ENCODE assay signal across 8 mouse cellular contexts in genomic region chr16:4963797-4964709, GRCm38 (mm10). TPM values are rescaled to one million over a fixed set of nuclear protein-coding genes. Genes with fewer than 3 reads are reported as not detected.
DNase-seq lines count a peak whose midpoint lies in the region; ATAC-seq and TF ChIP-seq lines count a peak whose summit lies in the region.

Gene Anks3 (minus strand): TSS chr16:4964205.

- peaks cover 2% of the 10 kb centered on the region; the same call in 1 of the 2 replicates for H3K27me3 ChIP-seq in G1E (ENCODE audit: insufficient read depth, low read length)
- no peaks in the 10 kb centered on the region for H3K27me3 ChIP-seq in forebrain, postnatal 0 days (ENCODE audit: insufficient read depth, low read length)
- no peaks in the 10 kb centered on the region for H3K27me3 ChIP-seq in lung, embryonic 15.5 days

- WGBS in forebrain, postnatal 0 days, result 1% methylated on average over 76 of the region's 76 CpGs
- WGBS in lung, embryonic 15.5 days, result under 1% methylated on average over 75 of the region's 76 CpGs

- peak within 1 kb of the TSS; percentile 78 for H3K4me2 ChIP-seq in forebrain, postnatal 0 days (ENCODE audit: low read depth)
- H3K4me2 ChIP-seq in lung, embryonic 15.5 days, result peak within 1 kb of the TSS; percentile 70

- H3K4me3 ChIP-seq in G1E (ENCODE audit: low read depth, low read length), result peak within 1 kb of the TSS; percentile 90
- peak within 1 kb of the TSS; percentile 83 for H3K4me3 ChIP-seq in forebrain, postnatal 0 days (ENCODE audit: low read depth, low read length)
- peak within 1 kb of the TSS; percentile 82 for H3K4me3 ChIP-seq in lung, embryonic 15.5 days

- no peaks in the 10 kb centered on the region for H3K9me3 ChIP-seq in G1E (replicated peaks)
- H3K9me3 ChIP-seq in forebrain, postnatal 0 days (ENCODE audit: low read length), result no peaks in the 10 kb centered on the region
- no peaks in the 10 kb centered on the region for H3K9me3 ChIP-seq in lung, embryonic 15.5 days

- peaks cover 44% of the 10 kb centered on the region for H3K4me1 ChIP-seq in G1E (ENCODE audit: insufficient read depth, low read depth, low read length)
- peaks cover 8% of the 10 kb centered on the region; the same call in 1 of the 2 replicates for H3K4me1 ChIP-seq in forebrain, postnatal 0 days (ENCODE audit: insufficient read depth)
- peaks cover 20% of the 10 kb centered on the region for H3K4me1 ChIP-seq in lung, embryonic 15.5 days

- H3K27ac ChIP-seq in forebrain, postnatal 0 days (ENCODE audit: low read depth, low read length), result peak within 1 kb of the TSS; percentile 86
- H3K27ac ChIP-seq in lung, embryonic 15.5 days, result peak within 1 kb of the TSS; percentile 79

- H3K36me3 ChIP-seq in G1E (replicated peaks), result peaks cover 38% of the 10 kb centered on the region
- H3K36me3 ChIP-seq in forebrain, postnatal 0 days (ENCODE audit: insufficient read depth), result peaks cover 6% of the 10 kb centered on the region; the same call in 1 of the 2 replicates
- peaks cover 5% of the 10 kb centered on the region; the same call in 1 of the 2 replicates for H3K36me3 ChIP-seq in lung, embryonic 15.5 days

- H3K9ac ChIP-seq in forebrain, postnatal 0 days, result peak within 1 kb of the TSS; percentile 90
- H3K9ac ChIP-seq in lung, embryonic 15.5 days, result peak within 1 kb of the TSS; percentile 78

- DNase-seq in G1E (ENCODE audit: low spot score), result peak; percentile 98
- DNase-seq in cerebellum, adult 18-20 months, result peak; percentile 98
- DNase-seq in forebrain, postnatal 0 days, result peak; percentile 99
- peak; percentile 97 for DNase-seq in heart, postnatal 4 days
- peak; percentile 99 for DNase-seq in layer of hippocampus, adult 8-10 months (ENCODE audit: low spot score in 2 of 2)
- peak; percentile 98 for DNase-seq in ovary, adult 18-20 months (ENCODE audit: low spot score)
- peak; percentile 87 for DNase-seq in thymus, postnatal 0 days (ENCODE audit: low spot score)

- peak; percentile 87 for ATAC-seq in G1E (ENCODE audit: extremely low read depth, insufficient number of reproducible peaks, low FRiP score, poor library complexity, severe bottlenecking)
- peak; percentile 97 for ATAC-seq in forebrain, postnatal 0 days
- peak; percentile 98 for ATAC-seq in lung, embryonic 15.5 days (ENCODE audit: borderline replicate concordance, extremely low read depth, low FRiP score, low TSS enrichment)

- TF ChIP-seq CTCF in G1E (IDR thresholded peaks at IDR 0.05; ENCODE audit: low read depth, low read length), result no peak
- TF ChIP-seq CTCF in forebrain, postnatal 0 days (IDR thresholded peaks at IDR 0.05; ENCODE audit: low read depth), result no peak

RNA-seq across cellular contexts. Expression of gene Anks3, which starts in this region (rescaled TPM):
- total RNA-seq in G1E (2014; fragmentation: Nextera tagmentation) (32.2 and 36.6 TPM in 2 replicates), G1E (2017) (17.5 and 27.5 TPM in 2 replicates)
- polyA plus RNA-seq in G1E (2012), result 24.2 and 24.4 TPM in 2 replicates
- 55.6 and 58.6 TPM in 2 replicates for total RNA-seq in forebrain, postnatal 0 days (2014; rRNA removed)
- 34.8 and 37.6 TPM in 2 replicates for polyA plus RNA-seq in forebrain, postnatal 0 days (2015; fragmentation: Nextera tagmentation; extraction: Ambion mirVana)
- 10 to 100 TPM; 22.4 to 24.3 TPM for total RNA-seq in heart, postnatal 4 days (2021)
- 10 to 100 TPM; 67.3 to 90.8 (median 81.5) TPM for total RNA-seq in layer of hippocampus, adult 8-10 months (2022)
- 54.1 and 56.2 TPM in 2 replicates for polyA plus RNA-seq in lung, embryonic 15.5 days (2015; fragmentation: Nextera tagmentation; extraction: Ambion mirVana)
- polyA plus RNA-seq in thymus, postnatal 0 days (2015; fragmentation: Nextera tagmentation; extraction: Ambion mirVana), result 45.3 and 50.3 TPM in 2 replicates

Comparison
In these comparisons a context has a peak if more than half of its experiments do, and no peak if none do; other contexts are left out.
1. Peak in every context shown above with its lines: DNase-seq, ATAC-seq, H3K4me3 ChIP-seq and H3K27ac ChIP-seq.